Mouse (Mus musculus) MN1 (cell line): ENCODE measurements around the gene Akr1e1.
"Not testable (repeated sequence)": the region's sequence is repeated elsewhere in the genome, so short reads cannot be mapped to it uniquely, and the experiment has no call there.

Experiments used
- DNase-seq: peaks from one replicate; pipeline ENCODE4 v3.0.0-alpha.2; 2016; ENCODE audit warnings: low spot score

Akr1e1 gene

GRCm38 (mm10) chr13:4608961-4609409, at the start of gene Akr1e1:
Gene Akr1e1 (minus strand): TSS chr13:4609174.
- peak; percentile 97 for DNase-seq

GRCm38 (mm10) chr13:4658346-4658745, 49.4 kb upstream of the Akr1e1 start:
- no peak for DNase-seq

DNA sequence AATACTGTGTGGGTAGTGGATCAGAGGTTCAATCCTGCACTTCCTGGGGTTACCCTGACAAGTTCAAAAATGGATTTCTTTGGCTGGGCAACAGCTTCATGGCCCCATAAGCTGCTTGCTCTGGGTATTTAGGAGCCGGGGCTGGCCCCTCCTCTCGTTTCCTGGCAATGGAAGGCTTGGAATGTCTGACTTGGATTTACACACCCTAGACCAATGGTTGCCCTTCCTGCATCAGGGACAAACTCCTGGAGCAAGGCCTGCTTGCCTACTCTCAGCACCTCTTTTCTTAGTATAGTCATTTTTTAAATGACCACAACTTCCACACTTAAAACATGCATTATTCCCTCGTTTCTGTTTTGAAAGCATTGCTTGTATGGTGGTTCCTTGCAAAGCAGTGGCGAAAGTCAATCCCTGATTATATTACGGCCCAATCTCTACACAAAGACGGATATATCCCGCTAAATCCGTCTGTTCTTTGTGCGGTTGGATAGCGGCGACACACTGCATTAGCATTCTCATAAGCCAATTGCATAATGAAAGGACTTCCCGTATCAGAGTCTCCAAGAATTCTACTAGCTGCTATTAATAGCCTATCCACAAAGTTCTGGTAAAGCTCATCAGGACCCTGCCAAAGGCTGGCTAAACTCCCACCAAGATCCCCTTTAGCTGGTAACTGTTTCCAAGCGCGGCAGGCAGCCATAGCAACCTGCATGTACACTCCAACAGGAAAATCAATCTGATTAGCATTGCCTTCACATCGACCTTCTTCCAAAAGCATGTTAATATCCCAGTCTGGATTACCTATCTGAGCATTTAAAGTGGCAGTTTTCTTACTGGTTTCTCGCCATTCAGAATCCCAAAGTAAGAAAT, 47.5 kb upstream of the Akr1e1 start:
- no peak for DNase-seq

- no peak for DNase-seq
Measured at GRCm38 (mm10) chr13:4650190-4650589, 41.2 kb upstream of the Akr1e1 start.

GRCm38 (mm10) chr13:4645248-4645647, 36.3 kb upstream of the Akr1e1 start:
- no peak for DNase-seq

- DNase-seq, result peak; percentile 54
Measured at GRCm38 (mm10) chr13:4610902-4611301, 1.9 kb upstream of the Akr1e1 start.

DNA sequence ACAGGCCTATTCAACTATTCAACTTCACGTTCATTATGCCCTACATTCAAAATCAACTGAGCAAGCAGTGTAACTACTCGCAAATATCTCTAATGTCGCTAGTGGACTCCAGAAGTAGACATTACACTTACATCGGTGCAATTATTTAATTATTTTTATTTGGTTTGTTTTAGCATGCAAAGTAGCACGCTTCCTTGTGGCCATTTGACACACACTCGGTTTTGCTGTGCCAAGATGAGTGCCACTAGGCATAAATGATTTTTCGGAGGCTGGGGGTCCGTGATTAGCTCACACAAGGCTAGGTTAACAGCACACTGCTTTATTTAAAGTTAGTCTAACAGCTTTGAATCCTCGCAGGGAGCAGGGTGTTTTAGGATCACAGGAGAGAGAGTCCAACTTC, 444 bp downstream of the Akr1e1 start:
- DNase-seq, result peak; percentile 52

DNA sequence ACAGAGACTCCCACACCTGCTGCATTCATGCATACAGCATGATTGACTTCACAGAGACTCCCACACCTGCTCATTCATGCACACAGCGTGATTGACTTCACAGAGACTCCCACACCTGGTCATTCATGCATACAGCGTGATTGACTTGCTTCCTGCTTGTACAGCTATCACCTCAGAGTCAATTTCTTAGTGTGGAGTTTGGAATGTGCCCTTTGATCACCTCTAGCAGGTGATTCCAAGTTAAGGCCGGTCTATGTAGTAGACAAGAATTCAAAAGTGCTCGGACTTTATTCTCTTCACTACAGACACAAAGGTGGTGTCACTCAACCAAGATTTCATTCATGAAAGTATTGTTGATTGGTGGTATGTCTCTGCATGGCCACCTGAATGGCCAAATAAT, 2.2 kb downstream of the Akr1e1 start:
- DNase-seq, result no peak

GRCm38 (mm10) chr13:4603431-4603830, 5.5 kb downstream of the Akr1e1 start:
- not testable (repeated sequence) for DNase-seq

- no peak for DNase-seq
Measured at GRCm38 (mm10) chr13:4576921-4577320, 32.1 kb downstream of the Akr1e1 start.

DNA sequence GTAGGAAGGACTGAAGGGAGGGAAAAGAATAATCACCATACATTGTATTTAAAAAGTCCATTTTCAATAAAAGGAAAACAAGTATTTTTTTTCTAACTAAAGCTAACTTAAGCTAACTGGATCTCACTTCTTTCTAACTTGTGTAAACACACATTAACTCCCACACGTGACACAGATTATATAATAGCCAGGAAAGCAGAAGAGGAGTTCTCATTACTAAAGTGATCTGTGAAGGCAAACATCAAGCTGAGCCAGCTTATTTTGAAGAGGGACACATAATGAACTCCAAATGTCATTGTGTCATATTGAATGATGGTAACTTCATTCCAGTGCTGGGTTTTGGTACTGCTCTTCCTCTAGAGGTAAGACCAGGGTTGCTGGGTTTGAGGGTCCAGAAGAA, 35.1 kb downstream of the Akr1e1 start, which contains the start of gene Akr1c21:
Akr1c21 (plus strand) TSS at position 205 of the 400 bp plus-strand sequence.
- no peak for DNase-seq

- no peak for DNase-seq
Measured at GRCm38 (mm10) chr13:4565996-4566395, 43.0 kb downstream of the Akr1e1 start.

GRCm38 (mm10) chr13:4560500-4560899, 48.5 kb downstream of the Akr1e1 start:
- DNase-seq, result no peak

DNA sequence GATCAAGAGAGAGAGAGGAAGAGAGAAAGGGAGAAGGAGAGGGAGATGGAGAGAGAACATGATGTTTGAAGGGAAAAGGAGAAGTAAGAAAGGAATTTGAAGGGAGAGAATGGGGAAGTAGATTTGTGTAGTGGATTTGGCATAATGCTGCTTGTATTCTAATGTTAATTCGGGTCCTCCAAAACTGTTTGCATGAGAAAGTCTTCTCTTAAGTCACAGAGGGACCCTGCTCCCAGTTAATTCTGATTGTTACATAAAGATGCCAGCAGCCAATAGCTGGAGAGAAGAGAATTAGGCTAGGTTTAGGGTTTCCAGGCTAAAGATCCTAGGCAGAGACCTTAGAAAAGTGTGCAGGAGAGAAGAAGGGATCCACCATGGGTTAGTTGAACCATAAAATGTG, 49.8 kb downstream of the Akr1e1 start:
- DNase-seq, result no peak
